Mouse (Mus musculus): ENCODE data around the gene Sdk1. TPM values are rescaled to one million over a fixed set of nuclear protein-coding genes. Genes with fewer than 3 reads are reported as not detected.

The Sdk1 gene
- polyA plus RNA-seq, 1 experiment = not detected

- TF ChIP-seq FLI1 (IDR thresholded peaks at IDR 0.05; ENCODE audit: low read length) (no peak), GATA1 (IDR thresholded peaks at IDR 0.05; ENCODE audit: borderline replicate concordance, low read length) (no peak)
- no peaks in the 10 kb centered on the region for H3K36me3 ChIP-seq (replicated peaks; ENCODE audit: low read length)
These were observed 404.4 kb downstream of the Sdk1 start for GRCm38 (mm10) chr5:141645671-141646070.

GRCm38 (mm10) chr5:141646621-141647020 is 405.3 kb downstream of the Sdk1 start:
- Histone ChIP-seq H3K9me3 (peaks cover 18% of the 10 kb centered on the region), H3K4me3 (replicated peaks) (no peak overlapping the region), H3K27me3 (replicated peaks) (no peaks in the 10 kb centered on the region), H3K4me1 (no peaks in the 10 kb centered on the region), H3K36me3 (replicated peaks; ENCODE audit: low read length) (no peaks in the 10 kb centered on the region)
- TF ChIP-seq GATA1 (IDR thresholded peaks at IDR 0.05; ENCODE audit: borderline replicate concordance, low read length) (no peak), FLI1 (IDR thresholded peaks at IDR 0.05; ENCODE audit: low read length) (no peak)

More at GRCm38 (mm10) chr5:141645671-141646070, 404.4 kb downstream of the Sdk1 start:
- no peak overlapping the region for H3K4me3 ChIP-seq (replicated peaks)
- no peaks in the 10 kb centered on the region for H3K27me3 ChIP-seq (replicated peaks)
- H3K4me1 ChIP-seq = no peaks in the 10 kb centered on the region
- peaks cover 18% of the 10 kb centered on the region for H3K9me3 ChIP-seq

GRCm38 (mm10) chr5:141649831-141650375 is 408.6 kb downstream of the Sdk1 start:
- Histone ChIP-seq H3K4me3 (replicated peaks) (no peak overlapping the region), H3K27me3 (replicated peaks) (no peaks in the 10 kb centered on the region), H3K9me3 (no peaks in the 10 kb centered on the region), H3K36me3 (replicated peaks; ENCODE audit: low read length) (no peaks in the 10 kb centered on the region), H3K4me1 (no peaks in the 10 kb centered on the region)
- TF ChIP-seq FLI1 (IDR thresholded peaks at IDR 0.05; ENCODE audit: low read length) = no peak

- TF ChIP-seq GATA1 (IDR thresholded peaks at IDR 0.05; ENCODE audit: borderline replicate concordance, low read length) (no peak), FLI1 (IDR thresholded peaks at IDR 0.05; ENCODE audit: low read length) (no peak)
These were observed 410.5 kb downstream of the Sdk1 start for GRCm38 (mm10) chr5:141651690-141652377.

GRCm38 (mm10) chr5:141676371-141676770 is 435.1 kb downstream of the Sdk1 start:
- Histone ChIP-seq H3K36me3 (replicated peaks; ENCODE audit: low read length) (no peaks in the 10 kb centered on the region), H3K4me1 (no peaks in the 10 kb centered on the region), H3K27me3 (replicated peaks) (no peaks in the 10 kb centered on the region), H3K4me3 (replicated peaks) (no peak overlapping the region), H3K9me3 (peaks cover 34% of the 10 kb centered on the region)
- TF ChIP-seq GATA1 (IDR thresholded peaks at IDR 0.05; ENCODE audit: borderline replicate concordance, low read length) = no peak
- TF ChIP-seq FLI1 (IDR thresholded peaks at IDR 0.05; ENCODE audit: low read length) = no peak

More at GRCm38 (mm10) chr5:141651690-141652377, 410.5 kb downstream of the Sdk1 start:
- no peaks in the 10 kb centered on the region for H3K4me1 ChIP-seq
- no peaks in the 10 kb centered on the region for H3K36me3 ChIP-seq (replicated peaks; ENCODE audit: low read length)
- H3K4me3 ChIP-seq (replicated peaks) = no peak overlapping the region
- no peaks in the 10 kb centered on the region for H3K9me3 ChIP-seq
- no peaks in the 10 kb centered on the region for H3K27me3 ChIP-seq (replicated peaks)

GRCm38 (mm10) chr5:141677034-141677433 is 435.7 kb downstream of the Sdk1 start:
- TF ChIP-seq GATA1 (IDR thresholded peaks at IDR 0.05; ENCODE audit: borderline replicate concordance, low read length) (no peak), FLI1 (IDR thresholded peaks at IDR 0.05; ENCODE audit: low read length) (no peak)
- no peaks in the 10 kb centered on the region for H3K36me3 ChIP-seq (replicated peaks; ENCODE audit: low read length)

GRCm38 (mm10) chr5:141677841-141678240 is 436.6 kb downstream of the Sdk1 start:
- Histone ChIP-seq H3K4me1 (no peaks in the 10 kb centered on the region), H3K4me3 (replicated peaks) (no peak overlapping the region), H3K9me3 (peaks cover 36% of the 10 kb centered on the region), H3K36me3 (replicated peaks; ENCODE audit: low read length) (no peaks in the 10 kb centered on the region), H3K27me3 (replicated peaks) (no peaks in the 10 kb centered on the region)
- TF ChIP-seq FLI1 (IDR thresholded peaks at IDR 0.05; ENCODE audit: low read length) = no peak
- no peak for TF ChIP-seq GATA1 (IDR thresholded peaks at IDR 0.05; ENCODE audit: borderline replicate concordance, low read length)

More at GRCm38 (mm10) chr5:141677034-141677433, 435.7 kb downstream of the Sdk1 start:
- Histone ChIP-seq H3K27me3 (replicated peaks) (no peaks in the 10 kb centered on the region), H3K4me3 (replicated peaks) (no peak overlapping the region), H3K9me3 (peaks cover 35% of the 10 kb centered on the region), H3K4me1 (no peaks in the 10 kb centered on the region)

DNA sequence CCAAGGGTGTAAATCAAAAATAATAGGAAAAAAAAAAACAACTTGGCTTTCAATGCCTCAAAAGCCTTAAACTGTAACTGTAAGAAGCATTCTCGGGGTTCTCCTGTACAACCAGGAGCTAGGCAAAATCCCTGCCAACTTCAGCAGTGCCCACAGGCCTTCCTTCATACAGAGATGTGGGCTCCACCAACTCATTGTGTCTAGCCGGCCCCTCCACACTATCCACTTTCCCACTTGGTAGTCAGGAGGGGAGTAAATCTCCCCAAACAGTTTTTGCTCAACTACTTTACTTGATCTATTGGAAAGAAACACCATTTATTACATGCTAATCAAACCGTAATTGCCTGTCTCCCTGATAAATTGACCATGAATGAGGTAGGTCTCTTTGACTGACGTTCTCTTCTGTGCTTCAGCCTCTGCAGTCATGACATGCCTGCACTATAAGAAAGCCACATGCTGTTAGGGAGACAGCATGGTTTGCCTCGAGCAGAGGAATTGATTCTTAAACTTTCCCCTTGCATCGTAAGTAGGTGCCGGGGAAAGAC is 445.7 kb downstream of the Sdk1 start:
- H3K9me3 ChIP-seq = peaks cover 49% of the 10 kb centered on the region
- H3K4me1 ChIP-seq = no peaks in the 10 kb centered on the region
- TF ChIP-seq GATA1 (IDR thresholded peaks at IDR 0.05; ENCODE audit: borderline replicate concordance, low read length) (no peak), FLI1 (IDR thresholded peaks at IDR 0.05; ENCODE audit: low read length) (no peak)
- no peaks in the 10 kb centered on the region for H3K36me3 ChIP-seq (replicated peaks; ENCODE audit: low read length)
- H3K27me3 ChIP-seq (replicated peaks) = no peaks in the 10 kb centered on the region
- no peak overlapping the region for H3K4me3 ChIP-seq (replicated peaks)

- TF ChIP-seq GATA1 (IDR thresholded peaks at IDR 0.05; ENCODE audit: borderline replicate concordance, low read length) = no peak
- TF ChIP-seq FLI1 (IDR thresholded peaks at IDR 0.05; ENCODE audit: low read length) = no peak
- Histone ChIP-seq H3K4me1 (no peaks in the 10 kb centered on the region), H3K36me3 (replicated peaks; ENCODE audit: low read length) (no peaks in the 10 kb centered on the region), H3K9me3 (peaks cover 58% of the 10 kb centered on the region), H3K4me3 (replicated peaks) (no peak overlapping the region), H3K27me3 (replicated peaks) (no peaks in the 10 kb centered on the region)
These were observed 448.3 kb downstream of the Sdk1 start for GRCm38 (mm10) chr5:141689442-141690105.

Measured in megakaryocyte, embryonic 14.5 days (primary cell).